Mouse (Mus musculus) hindbrain, embryonic 10.5 days (tissue): ENCODE measurements around the gene Junb. TPM values are rescaled to one million over a fixed set of nuclear protein-coding genes. Genes with fewer than 3 reads are reported as not detected.

ENCODE experiments used
- polyA plus RNA-seq: library from polyadenylated mRNA; unstranded; fragments of >200 nt; fragmentation: Nextera tagmentation; extraction: Ambion mirVana; gene quantifications from 2 replicates; pipeline ENCODE4 v1.2.1, GENCODE M21; 2016

The Junb gene
- polyA plus RNA-seq, 1 experiment from 2014 or later = 8.7 TPM

Other genes with a start within 250 kb of the Junb start
- gene Nfix, start 178.4 kb downstream of the Junb start, polyA plus RNA-seq = 0.07 and 0.29 TPM in 2 replicates
- gene Dand5, start 155.9 kb downstream of the Junb start, polyA plus RNA-seq = 3.8 and 5.5 TPM in 2 replicates
- gene Gadd45gip1, start 147.2 kb downstream of the Junb start, polyA plus RNA-seq = 43.7 and 45.8 TPM in 2 replicates
- 115 TPM in 2 replicates for gene Rad23a, start 138.1 kb downstream of the Junb start, polyA plus RNA-seq
- 783 and 812 TPM in 2 replicates for gene Calr, start 131.8 kb downstream of the Junb start, polyA plus RNA-seq
- 129 and 134 TPM in 2 replicates for gene Farsa, start 121.7 kb downstream of the Junb start, polyA plus RNA-seq
- 61.5 and 67.1 TPM in 2 replicates for gene Syce2, start 106.6 kb downstream of the Junb start, polyA plus RNA-seq
- 35.5 and 43.4 TPM in 2 replicates for gene Gcdh, start 84.8 kb downstream of the Junb start, polyA plus RNA-seq
- 18.2 and 21.5 TPM in 2 replicates for gene Klf1, start 76.8 kb downstream of the Junb start, polyA plus RNA-seq
- 5.8 and 6.6 TPM in 2 replicates for gene Dnase2a, start 70.2 kb downstream of the Junb start, polyA plus RNA-seq
- gene Mast1, start 41.4 kb downstream of the Junb start, polyA plus RNA-seq = 5.0 and 12.7 TPM in 2 replicates
- 0.55 and 0.88 TPM in 2 replicates for gene Rtbdn, start 31.7 kb downstream of the Junb start, polyA plus RNA-seq
- gene Gm49661, start 9.3 kb downstream of the Junb start, polyA plus RNA-seq = not detected in 2 replicates
- 1,241 and 1,456 TPM in 2 replicates for gene Prdx2, start 9.1 kb downstream of the Junb start, polyA plus RNA-seq
- 137 and 146 TPM in 2 replicates for gene Rnaseh2a, start 9.0 kb downstream of the Junb start, polyA plus RNA-seq
- gene Hook2, start 11.9 kb upstream of the Junb start, polyA plus RNA-seq = 14.5 and 16.8 TPM in 2 replicates
- not detected in 2 replicates for gene Best2, start 35.8 kb upstream of the Junb start, polyA plus RNA-seq
- 162 and 176 TPM in 2 replicates for gene Asna1, start 46.6 kb upstream of the Junb start, polyA plus RNA-seq
- 149 and 164 TPM in 2 replicates for gene Trir, start 48.1 kb upstream of the Junb start, polyA plus RNA-seq
- gene Tnpo2, start 58.2 kb upstream of the Junb start, polyA plus RNA-seq = 27.4 and 28.4 TPM in 2 replicates
- 28.0 and 33.4 TPM in 2 replicates for gene Fbxw9, start 81.3 kb upstream of the Junb start, polyA plus RNA-seq
- 0.86 and 1.0 TPM in 2 replicates for gene Gm5741, start 89.3 kb upstream of the Junb start, polyA plus RNA-seq
- 73.7 and 75.2 TPM in 2 replicates for gene Dhps, start 93.0 kb upstream of the Junb start, polyA plus RNA-seq
- 134 and 136 TPM in 2 replicates for gene Wdr83os, start 102.0 kb upstream of the Junb start, polyA plus RNA-seq
- gene Wdr83, start 102.6 kb upstream of the Junb start, polyA plus RNA-seq = 63.4 TPM in 2 replicates
- gene Man2b1, start 104.6 kb upstream of the Junb start, polyA plus RNA-seq = 19.8 and 23.1 TPM in 2 replicates
- 0.81 and 1.7 TPM in 2 replicates for gene Zfp791, start 144.4 kb upstream of the Junb start, polyA plus RNA-seq
- not detected in 2 replicates for gene Cks1brt, start 173.2 kb upstream of the Junb start, polyA plus RNA-seq
- not detected in 2 replicates for gene Olfr371, start 247.3 kb upstream of the Junb start, polyA plus RNA-seq